Mouse (Mus musculus) MEL (cell line): ENCODE measurements around the gene Hrh3. TPM values are rescaled to one million over a fixed set of nuclear protein-coding genes. Genes with fewer than 3 reads are reported as not detected.

ENCODE experiments used
- BHLHE40 ChIP-seq: IDR thresholded peaks from 2 replicates; pipeline ENCODE4 v1.6.1; 2012; ENCODE audit warnings: low read depth, mild to moderate bottlenecking, inconsistent platforms, low read length, improper control_type of control experiment, borderline replicate concordance
- CTCF ChIP-seq, 3 experiments: IDR thresholded peaks in 2 of 3; conservative IDR thresholded peaks in 1 of 3; 2 replicates each; pipeline ENCODE4 v1.5.1; 2011 to 2012; ENCODE audit warnings: low read length in 3 of 3, low read depth in 2 of 3, mild to moderate bottlenecking in 2 of 3, improper control_type of control experiment in 1 of 3, inconsistent platforms in 1 of 3, mixed read lengths in 1 of 3, moderate library complexity in 1 of 3; ENCODE audit not compliant: control insufficient read depth in 1 of 3, insufficient read depth in 1 of 3, poor library complexity in 1 of 3, severe bottlenecking in 1 of 3
- E2F4 ChIP-seq: IDR thresholded peaks from 2 replicates; pipeline ENCODE4 v1.6.1; 2011; ENCODE audit warnings: low read depth, low read length, improper control_type of control experiment, borderline replicate concordance
- EP300 ChIP-seq, 2 experiments: IDR thresholded peaks; 2 replicates each; pipeline ENCODE4 v1.6.1; 2011; ENCODE audit warnings: improper control_type of control experiment in 2 of 2, low read length in 2 of 2, low read depth in 1 of 2, mild to moderate bottlenecking in 1 of 2
- JUND ChIP-seq: IDR thresholded peaks from 2 replicates; pipeline ENCODE4 v1.6.1; 2011; ENCODE audit warnings: low read depth, mild to moderate bottlenecking, improper control_type of control experiment, low read length
- MEF2A ChIP-seq: IDR thresholded peaks from 2 replicates; pipeline ENCODE4 v1.6.1; 2014; ENCODE audit warnings: low read depth, mild to moderate bottlenecking, inconsistent platforms, low read length, improper control_type of control experiment; ENCODE audit not compliant: poor library complexity, insufficient replicate concordance, severe bottlenecking; ENCODE audit errors: extremely low read depth
- POLR2A ChIP-seq, 2 experiments: IDR thresholded peaks; 2 replicates each; pipeline ENCODE4 v1.6.1; 2011 to 2012; ENCODE audit warnings: low read length in 2 of 2, mild to moderate bottlenecking in 2 of 2, control low read depth in 1 of 2, improper control_type of control experiment in 1 of 2, low read depth in 1 of 2, moderate library complexity in 1 of 2; ENCODE audit not compliant: control insufficient read depth in 1 of 2, insufficient read depth in 1 of 2, poor library complexity in 1 of 2
- polyA plus RNA-seq, 2 experiments: library from polyadenylated mRNA; stranded (reverse) in 1 of 2; unstranded in 1 of 2; fragments of >175 nt in 1 of 2; fragments of >200 nt in 1 of 2; gene quantifications; 2 replicates each; pipeline versions ENCODE4 v1.2.1 to v1.2.4; 2012; ENCODE audit warnings: low replicate concordance in 2 of 2, low read depth in 1 of 2; ENCODE audit not compliant: insufficient read length in 2 of 2, insufficient read depth in 1 of 2, missing spikeins in 1 of 2
- total RNA-seq: library from RNA; depleted of rRNA; stranded (reverse); fragments of 300-350 nt; gene quantifications from 2 replicates; pipeline ENCODE4 v1.2.3, GENCODE M21; 2012; rRNA removed

The Hrh3 gene
- total and polyA plus RNA-seq, 3 experiments = not detected

- TF ChIP-seq JUND (no peak), CTCF (IDR thresholded peaks at IDR 0.05 in 2 of 3, conservative IDR thresholded peaks at IDR 0.05 in 1 of 3; ENCODE audit: control insufficient read depth in 1 of 3, insufficient read depth in 1 of 3, low read depth in 2 of 3, low read length in 3 of 3, poor library complexity in 1 of 3, severe bottlenecking in 1 of 3) (peak; percentile 75 to 98 (median 94)), EP300 (IDR thresholded peaks at IDR 0.05; ENCODE audit: low read depth in 1 of 2, low read length in 2 of 2) (no peak), BHLHE40 (no peak), MEF2A (no peak), E2F4 (no peak), POLR2A (IDR thresholded peaks at IDR 0.05; ENCODE audit: control insufficient read depth in 1 of 2, insufficient read depth in 1 of 2, low read depth in 1 of 2, low read length in 2 of 2, poor library complexity in 1 of 2) (no peak)
Measured at GRCm38 (mm10) chr2:180050986-180051385, 53.3 kb downstream of the Hrh3 start (continued).

Other genes with a start within 250 kb of the Hrh3 start
- 6.3 and 9.9 TPM in 2 replicates for gene Taf4, start 127.8 kb downstream of the Hrh3 start, total RNA-seq
- 10 to 100 TPM in 1 of 2 experiments, not detected in 1; 21.8 TPM for gene Taf4, start 127.8 kb downstream of the Hrh3 start, polyA plus RNA-seq
- gene Lsm14b, start 79.5 kb downstream of the Hrh3 start, total RNA-seq = 33.9 and 34.2 TPM in 2 replicates
- 10 to 100 TPM in 1 of 2 experiments, not detected in 1; 44.4 TPM for gene Lsm14b, start 79.5 kb downstream of the Hrh3 start, polyA plus RNA-seq
- 515 and 606 TPM in 2 replicates for gene Psma7, start 62.1 kb downstream of the Hrh3 start, total RNA-seq
- 100 to 1,000 TPM; 394 to 458 TPM for gene Psma7, start 62.1 kb downstream of the Hrh3 start, polyA plus RNA-seq
- 2.8 and 3.1 TPM in 2 replicates for gene Ss18l1, start 62.0 kb downstream of the Hrh3 start, total RNA-seq
- gene Ss18l1, start 62.0 kb downstream of the Hrh3 start, polyA plus RNA-seq = 1 to 10 TPM in 1 of 2 experiments, not detected in 1; 4.3 TPM
- 35.2 and 41.2 TPM in 2 replicates for gene Mtg2, start 33.9 kb downstream of the Hrh3 start, total RNA-seq
- 10 to 100 TPM in 1 of 2 experiments, not detected in 1; 30.9 TPM for gene Mtg2, start 33.9 kb downstream of the Hrh3 start, polyA plus RNA-seq
- gene Osbpl2, start 14.8 kb upstream of the Hrh3 start, total RNA-seq = 13.3 and 18.9 TPM in 2 replicates
- 10 to 100 TPM in 1 of 2 experiments, not detected in 1; 25.5 TPM for gene Osbpl2, start 14.8 kb upstream of the Hrh3 start, polyA plus RNA-seq
- gene Adrm1, start 67.0 kb upstream of the Hrh3 start, total RNA-seq = 287 and 295 TPM in 2 replicates
- gene Adrm1, start 67.0 kb upstream of the Hrh3 start, polyA plus RNA-seq = 100 to 1,000 TPM in 1 of 2 experiments, not detected in 1; 312 TPM
- 4.5 and 6.1 TPM in 2 replicates for gene Lama5, start 121.4 kb upstream of the Hrh3 start, total RNA-seq
- gene Lama5, start 121.4 kb upstream of the Hrh3 start, polyA plus RNA-seq = 10 to 100 TPM in 1 of 2 experiments, not detected in 1; 14.6 TPM
- 4,335 and 4,916 TPM in 2 replicates for gene Rps21, start 152.9 kb upstream of the Hrh3 start, total RNA-seq
- 1,000 to 10,000 TPM in 1 of 2 experiments, 100 to 1,000 TPM in 1; 995 to 1,182 TPM for gene Rps21, start 152.9 kb upstream of the Hrh3 start, polyA plus RNA-seq
- 9.3 and 10.7 TPM in 2 replicates for gene Cables2, start 169.0 kb upstream of the Hrh3 start, total RNA-seq
- 10 to 100 TPM in 1 of 2 experiments, not detected in 1; 16.7 TPM for gene Cables2, start 169.0 kb upstream of the Hrh3 start, polyA plus RNA-seq
- gene Rbbp8nl, start 185.4 kb upstream of the Hrh3 start, total RNA-seq = not detected in 2 replicates
- not detected for gene Rbbp8nl, start 185.4 kb upstream of the Hrh3 start, polyA plus RNA-seq
- not detected in 2 replicates for gene Gata5, start 230.2 kb upstream of the Hrh3 start, total RNA-seq
- not detected for gene Gata5, start 230.2 kb upstream of the Hrh3 start, polyA plus RNA-seq